Mouse (Mus musculus) adrenal gland, adult 8-10 months (tissue): ENCODE results near the gene Nrxn1. TPM values are rescaled to one million over a fixed set of nuclear protein-coding genes. Genes with fewer than 3 reads are reported as not detected.

Source experiments
- DNase-seq: peaks from one replicate; pipeline ENCODE4 v3.0.0; 2022
- total RNA-seq, 4 experiments: library from RNA; stranded (reverse); gene quantifications; 2 replicates each; pipeline ENCODE4 v1.2.4; 2022

Nrxn1 gene
- total RNA-seq, result 10 to 100 TPM; 14.2 to 45.2 (median 31.2) TPM

GRCm38 (mm10) chr17:91093042-91093080, at the start of gene Nrxn1:
Gene Nrxn1, minus strand, starts transcription at chr17:91093071.
- no peak for DNase-seq

- DNase-seq, result no peak
Observed at GRCm38 (mm10) chr17:91136859-91137258, 44.0 kb upstream of the Nrxn1 start.

GRCm38 (mm10) chr17:91112880-91113628, 20.2 kb upstream of the Nrxn1 start:
- DNase-seq, result no peak

GRCm38 (mm10) chr17:91112085-91112484, 19.2 kb upstream of the Nrxn1 start:
- no peak for DNase-seq

GRCm38 (mm10) chr17:91093081-91093875, 407 bp upstream of the Nrxn1 start:
- no peak for DNase-seq

GRCm38 (mm10) chr17:91092421-91093041, 340 bp downstream of the Nrxn1 start:
- DNase-seq, result peak; percentile 31

- no peak for DNase-seq
Observed at GRCm38 (mm10) chr17:91090631-91091030, 2.2 kb downstream of the Nrxn1 start.

GRCm38 (mm10) chr17:91088991-91089390, 3.9 kb downstream of the Nrxn1 start:
- DNase-seq, result no peak

- DNase-seq, result no peak
Observed at GRCm38 (mm10) chr17:91088037-91088715, 4.7 kb downstream of the Nrxn1 start.

GRCm38 (mm10) chr17:91086412-91086811, 6.5 kb downstream of the Nrxn1 start:
- no peak for DNase-seq

- no peak for DNase-seq
Observed at GRCm38 (mm10) chr17:91085416-91085815, 7.5 kb downstream of the Nrxn1 start.

- DNase-seq, result no peak
Observed at GRCm38 (mm10) chr17:91079096-91079495, 13.8 kb downstream of the Nrxn1 start.

GRCm38 (mm10) chr17:91074780-91075179, 18.1 kb downstream of the Nrxn1 start:
- no peak for DNase-seq

GRCm38 (mm10) chr17:91033466-91033865, 59.4 kb downstream of the Nrxn1 start:
- DNase-seq, result no peak

- no peak for DNase-seq
Observed at GRCm38 (mm10) chr17:91025061-91025623, 67.7 kb downstream of the Nrxn1 start.

GRCm38 (mm10) chr17:91007385-91008089, 85.3 kb downstream of the Nrxn1 start:
- no peak for DNase-seq

- DNase-seq, result no peak
Observed at GRCm38 (mm10) chr17:91000389-91000788, 92.5 kb downstream of the Nrxn1 start.

- no peak for DNase-seq
Observed at GRCm38 (mm10) chr17:90999667-91000154, 93.2 kb downstream of the Nrxn1 start.

GRCm38 (mm10) chr17:90997714-90998113, 95.2 kb downstream of the Nrxn1 start:
- DNase-seq, result no peak

- DNase-seq, result no peak
Observed at GRCm38 (mm10) chr17:90995436-90995835, 97.4 kb downstream of the Nrxn1 start.

GRCm38 (mm10) chr17:90994247-90994646, 98.6 kb downstream of the Nrxn1 start:
- no peak for DNase-seq

GRCm38 (mm10) chr17:90990747-90991146, 102.1 kb downstream of the Nrxn1 start:
- DNase-seq, result no peak
